Mouse (Mus musculus) 3134 (cell line): Measurements from ENCODE around the gene Lcn6.
"Not testable (repeated sequence)": the region's sequence is repeated elsewhere in the genome, so short reads cannot be mapped to it uniquely, and the experiment has no call there.

Experiments used
- DNase-seq: peaks from one replicate; pipeline ENCODE4 v3.0.0-alpha.2; 2011; ENCODE audit warnings: low spot score; ENCODE audit not compliant: insufficient read length; ENCODE audit errors: extremely low read depth

Gene Lcn6

GRCm38 (mm10) chr2:25701001-25701400 lies 24.4 kb downstream of the Lcn6 start:
- DNase-seq = no peak

DNA sequence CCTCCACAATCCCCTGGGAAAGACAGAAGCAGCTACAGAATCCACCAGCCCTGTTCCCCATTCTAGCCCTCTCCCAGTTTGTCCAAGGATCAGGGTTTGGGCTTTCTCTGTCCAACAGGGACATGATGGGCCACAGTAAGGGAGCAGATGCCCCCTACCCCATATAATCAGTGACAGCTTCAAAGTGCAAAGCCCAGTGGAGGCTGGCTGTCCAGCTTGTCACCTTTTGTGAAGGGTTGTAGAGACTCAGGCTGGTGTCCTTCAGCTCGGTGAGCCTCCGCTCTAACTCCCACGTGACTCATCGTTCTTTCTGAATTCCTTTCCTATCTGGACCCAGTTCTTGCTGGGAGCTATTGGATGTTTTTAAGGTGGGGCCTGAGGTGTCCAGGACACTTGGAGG lies 27.1 kb downstream of the Lcn6 start:
- no peak for DNase-seq

DNA sequence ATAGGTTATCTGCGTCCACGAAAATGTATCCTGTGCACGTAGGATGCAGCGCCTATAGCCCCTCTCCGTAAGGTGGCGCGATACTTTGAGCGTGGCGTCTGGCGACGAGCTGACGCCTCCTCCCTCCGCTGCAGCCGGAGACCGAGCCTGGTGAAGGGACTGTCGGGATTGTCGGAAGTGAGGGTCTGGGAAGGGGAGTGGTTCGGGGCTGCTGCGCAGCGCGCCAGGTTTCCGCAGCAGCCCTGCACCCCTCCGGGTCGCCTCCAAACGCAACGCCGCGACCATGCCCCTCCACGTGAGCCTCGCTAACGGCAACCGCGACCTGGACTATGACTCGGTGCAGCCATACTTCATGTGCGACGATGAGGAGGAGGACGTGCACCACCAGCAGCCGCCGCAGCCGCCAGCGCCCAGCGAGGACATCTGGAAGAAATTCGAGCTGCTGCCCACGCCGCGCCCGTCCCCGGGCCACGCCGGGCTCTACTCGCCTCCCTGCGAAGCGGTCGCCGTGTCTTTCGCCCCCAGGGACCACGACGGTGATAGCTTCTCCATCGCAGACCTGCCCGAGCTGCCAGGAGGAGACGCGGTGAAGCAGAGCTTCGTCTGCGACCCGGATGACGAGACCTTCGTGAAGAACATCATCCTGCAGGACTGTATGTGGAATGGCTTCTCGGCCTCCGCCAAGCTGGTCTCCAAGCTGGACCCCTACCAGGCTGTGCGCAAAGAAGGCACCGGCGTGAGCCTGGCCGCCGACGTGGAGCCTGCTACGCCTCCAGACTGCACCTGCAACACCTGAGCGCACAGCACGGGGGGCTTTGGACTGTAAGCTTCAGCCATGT lies 30.3 kb downstream of the Lcn6 start, which contains the start of gene Bmyc:
TSS of gene Bmyc (plus strand) at position 97 of the 839 bp plus-strand sequence.
- peak; percentile 76 for DNase-seq

GRCm38 (mm10) chr2:25708121-25708520 lies 31.5 kb downstream of the Lcn6 start:
- no peak for DNase-seq

DNA sequence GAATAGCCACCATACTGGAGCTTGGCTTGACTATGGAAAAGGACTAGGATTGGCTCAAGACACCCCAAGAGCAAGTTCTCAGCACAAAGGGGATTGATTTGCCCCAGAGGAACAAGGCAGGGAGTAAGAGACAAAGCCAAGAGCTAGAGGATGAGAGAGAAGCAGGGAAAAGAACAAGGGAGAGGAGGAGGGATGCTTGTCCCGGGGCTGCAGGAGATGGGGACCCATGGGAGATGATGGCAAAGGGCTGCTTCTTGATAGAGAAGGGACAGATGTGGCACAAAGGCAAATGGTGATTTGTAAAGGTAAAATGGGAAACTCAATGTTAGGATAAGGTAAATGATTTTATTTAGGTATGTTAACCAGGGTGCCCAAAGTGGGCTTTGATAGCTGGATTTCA lies 32.5 kb downstream of the Lcn6 start:
- not testable (repeated sequence) for DNase-seq

- DNase-seq = not testable (repeated sequence)
Observed at GRCm38 (mm10) chr2:25709791-25710190, 33.2 kb downstream of the Lcn6 start.

DNA sequence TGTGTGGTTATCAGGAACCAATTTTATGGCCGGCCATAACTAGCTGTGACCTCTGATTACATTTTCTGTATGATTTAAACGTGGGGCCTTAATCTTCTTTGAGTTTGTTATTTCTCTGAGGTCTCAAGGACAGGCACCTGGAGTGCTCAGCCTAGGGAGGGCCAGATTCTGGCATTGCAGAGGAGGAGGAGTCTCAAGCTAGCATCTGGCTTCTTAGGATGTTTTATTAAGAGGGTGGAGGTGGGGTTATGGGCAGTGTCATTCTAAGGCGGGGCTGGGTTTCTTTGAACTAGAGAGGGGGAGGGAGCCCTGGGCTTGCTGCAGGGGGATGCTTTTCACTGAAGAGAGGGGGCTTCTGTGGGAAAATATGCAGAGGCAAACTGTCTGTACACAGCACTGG lies 35.1 kb downstream of the Lcn6 start:
- not testable (repeated sequence) for DNase-seq

GRCm38 (mm10) chr2:25717222-25717621 lies 40.6 kb downstream of the Lcn6 start:
- no peak for DNase-seq
